Mouse (Mus musculus) limb, embryonic 11.5 days (tissue): ENCODE measurements around the gene Evx2. TPM values are rescaled to one million over a fixed set of nuclear protein-coding genes. Genes with fewer than 3 reads are reported as not detected.

Source experiments
- ATAC-seq: fragments of 200-750 bp; cut with Nextera tagmentation; 2 replicates; pipeline ENCODE4 v1.8.0; 2017; ENCODE audit warnings: low read depth; ENCODE audit not compliant: insufficient number of reproducible peaks, low FRiP score, low TSS enrichment
- DNase-seq: peaks from one replicate; pipeline ENCODE4 v3.0.0-alpha.2; 2015; ENCODE audit warnings: low spot score
- H3K27ac ChIP-seq: fragments of 300-500 bp; sonication (generic); replicated peaks from 2 replicates; pipeline ENCODE4 v1.5.1; 2014; ENCODE audit warnings: low read depth, mild to moderate bottlenecking, low read length
- H3K27me3 ChIP-seq: fragments of 300-500 bp; sonication (generic); 2 replicates; pipeline ENCODE4 v1.6.1; 2014; ENCODE audit warnings: mild to moderate bottlenecking, low read length, mixed read lengths; ENCODE audit not compliant: control insufficient read depth, insufficient read depth
- H3K36me3 ChIP-seq: fragments of 300-500 bp; sonication (generic); 2 replicates; pipeline ENCODE4 v1.6.1; 2014; ENCODE audit warnings: mild to moderate bottlenecking, low read length, moderate library complexity, mixed read lengths; ENCODE audit not compliant: control insufficient read depth, insufficient read depth
- H3K4me1 ChIP-seq: fragments of 300-500 bp; sonication (generic); 2 replicates; pipeline ENCODE4 v1.6.1; 2014; ENCODE audit warnings: low read length, mixed read lengths; ENCODE audit not compliant: control insufficient read depth, insufficient read depth
- H3K4me2 ChIP-seq: fragments of 300-500 bp; sonication (generic); 2 replicates; pipeline ENCODE4 v1.6.1; 2014; ENCODE audit warnings: low read depth, mild to moderate bottlenecking, moderate library complexity; ENCODE audit not compliant: severe bottlenecking
- H3K4me3 ChIP-seq: fragments of 300-500 bp; sonication (generic); 2 replicates; pipeline ENCODE4 v1.5.1; 2014; ENCODE audit warnings: low read depth, low read length
- H3K9ac ChIP-seq: fragments of 300-500 bp; sonication (generic); 2 replicates; pipeline ENCODE4 v1.6.1; 2014; ENCODE audit warnings: mild to moderate bottlenecking, low read length
- H3K9me3 ChIP-seq: fragments of 300-500 bp; sonication (generic); 2 replicates; pipeline ENCODE4 v1.6.1; 2016; ENCODE audit warnings: low read length; ENCODE audit not compliant: control insufficient read depth
- WGBS: fragments of 180-500 bp; shearing (Covaris S2); extraction: QIAGEN DNeasy Blood & Tissue Kit; methylation state at CpG from one replicate; pipeline ENCODE4 v1.1.7; 2014; 5-methylcytosine and 5-hydroxymethylcytosine counted together
- polyA plus RNA-seq: library from polyadenylated mRNA; unstranded; fragments of >200 nt; fragmentation: Nextera tagmentation; extraction: Ambion mirVana; gene quantifications from 2 replicates; pipeline ENCODE4 v1.2.1, GENCODE M21; 2014

The Evx2 gene
- polyA plus RNA-seq, 1 experiment from 2014 or later, result 3.8 TPM

- Histone ChIP-seq H3K9ac (no peak overlapping the region), H3K9me3 (no peaks in the 10 kb centered on the region), H3K4me3 (no peak overlapping the region; the same call in 1 of the 2 replicates), H3K4me2 (peak overlapping the region; percentile 92; the same call in 1 of the 2 replicates), H3K36me3 (no peaks in the 10 kb centered on the region), H3K4me1 (peaks cover 27% of the 10 kb centered on the region), H3K27ac (no peak overlapping the region), H3K27me3 (no peaks in the 10 kb centered on the region)
- 3% methylated on average over 10 of the region's 10 CpGs for WGBS
- ATAC-seq (no peak), DNase-seq (peak; percentile 49)
These were observed 44.0 kb upstream of the Evx2 start for GRCm38 (mm10) chr2:74703317-74703716.

- ATAC-seq (no peak), DNase-seq (no peak)
- Histone ChIP-seq H3K4me2 (no peak overlapping the region), H3K27ac (no peak overlapping the region), H3K4me3 (no peak overlapping the region), H3K9me3 (no peaks in the 10 kb centered on the region), H3K27me3 (no peaks in the 10 kb centered on the region), H3K36me3 (no peaks in the 10 kb centered on the region), H3K4me1 (peaks cover 24% of the 10 kb centered on the region), H3K9ac (no peak overlapping the region)
- 11% methylated on average over 6 of the region's 6 CpGs for WGBS
These were observed 43.5 kb upstream of the Evx2 start for GRCm38 (mm10) chr2:74702820-74703219.

- ATAC-seq (no peak), DNase-seq (peak; percentile 92)
- Histone ChIP-seq H3K9me3 (no peaks in the 10 kb centered on the region), H3K27ac (no peak overlapping the region), H3K4me3 (no peak overlapping the region), H3K36me3 (no peaks in the 10 kb centered on the region), H3K9ac (no peak overlapping the region), H3K4me1 (peaks cover 25% of the 10 kb centered on the region), H3K4me2 (peak overlapping the region; percentile 37), H3K27me3 (no peaks in the 10 kb centered on the region)
- WGBS, result 7% methylated on average over 17 of the region's 17 CpGs
These were observed 42.8 kb upstream of the Evx2 start for GRCm38 (mm10) chr2:74701949-74702819.

GRCm38 (mm10) chr2:74700546-74701112 is 41.3 kb upstream of the Evx2 start:
- Histone ChIP-seq H3K27ac (peak overlapping the region; percentile 98), H3K4me2 (peak overlapping the region; percentile 93), H3K9me3 (no peaks in the 10 kb centered on the region), H3K27me3 (no peaks in the 10 kb centered on the region; the same call in 1 of the 2 replicates), H3K9ac (peak overlapping the region; percentile 97), H3K4me3 (peak overlapping the region; percentile 71), H3K36me3 (no peaks in the 10 kb centered on the region), H3K4me1 (peaks cover 36% of the 10 kb centered on the region)
- DNase-seq (no peak), ATAC-seq (no peak)
- WGBS, result 2% methylated on average over 22 of the region's 22 CpGs

- ATAC-seq, result no peak
- Histone ChIP-seq H3K27me3 (no peaks in the 10 kb centered on the region; the same call in 1 of the 2 replicates), H3K9ac (peak overlapping the region; percentile 97), H3K9me3 (no peaks in the 10 kb centered on the region), H3K4me3 (peak overlapping the region; percentile 71), H3K4me2 (peak overlapping the region; percentile 93), H3K4me1 (peaks cover 42% of the 10 kb centered on the region), H3K36me3 (no peaks in the 10 kb centered on the region), H3K27ac (peak overlapping the region; percentile 98)
- peak; percentile 68 for DNase-seq
- WGBS, result 4% methylated on average over 23 of the region's 23 CpGs
These were observed 40.5 kb upstream of the Evx2 start for GRCm38 (mm10) chr2:74699664-74700545.

- H3K4me1 ChIP-seq, result peaks cover 42% of the 10 kb centered on the region
- peak overlapping the region; percentile 97 for H3K9ac ChIP-seq
- WGBS, result under 1% methylated on average over 17 of the region's 17 CpGs
- peak overlapping the region; percentile 93 for H3K4me2 ChIP-seq
- ATAC-seq (peak; percentile 6; the same call in 1 of the 2 replicates), DNase-seq (peak; percentile 77)
- peak overlapping the region; percentile 71 for H3K4me3 ChIP-seq
- no peaks in the 10 kb centered on the region for H3K9me3 ChIP-seq
- H3K36me3 ChIP-seq, result no peaks in the 10 kb centered on the region
- no peaks in the 10 kb centered on the region; the same call in 1 of the 2 replicates for H3K27me3 ChIP-seq
- H3K27ac ChIP-seq, result peak overlapping the region; percentile 98
These were observed 39.7 kb upstream of the Evx2 start for GRCm38 (mm10) chr2:74699053-74699430.

GRCm38 (mm10) chr2:74698201-74699052 is 39.1 kb upstream of the Evx2 start:
- Histone ChIP-seq H3K27me3 (no peaks in the 10 kb centered on the region; the same call in 1 of the 2 replicates), H3K4me2 (peak overlapping the region; percentile 93), H3K4me3 (peak overlapping the region; percentile 71), H3K4me1 (peaks cover 38% of the 10 kb centered on the region), H3K27ac (peak overlapping the region; percentile 98), H3K9ac (peak overlapping the region; percentile 97), H3K36me3 (no peaks in the 10 kb centered on the region), H3K9me3 (no peaks in the 10 kb centered on the region)
- WGBS, result under 1% methylated on average over 80 of the region's 86 CpGs
- ATAC-seq (peak; percentile 38; the same call in 1 of the 2 replicates), DNase-seq (peak; percentile 83)
